Mouse (Mus musculus) lung, adult 2 months (tissue): ENCODE data around the gene Itpripl1. TPM values are rescaled to one million over a fixed set of nuclear protein-coding genes. Genes with fewer than 3 reads are reported as not detected.
"Not testable (repeated sequence)": the region's sequence is repeated elsewhere in the genome, so short reads cannot be mapped to it uniquely, and the experiment has no call there.

Source experiments
- DNase-seq: peaks from one replicate; pipeline ENCODE4 v3.0.0; 2022
- H3K4me1 ChIP-seq: fragments of 200-500 bp; 2 replicates; pipeline ENCODE4 v1.6.1; 2011; ENCODE audit warnings: low read length; ENCODE audit not compliant: control insufficient read depth, insufficient read depth
- H3K4me3 ChIP-seq: fragments of 200-500 bp; replicated peaks from 2 replicates; pipeline ENCODE3; 2011; ENCODE audit warnings: low read depth, mild to moderate bottlenecking, control low read depth, low read length; ENCODE audit errors: extremely low read depth
- CTCF ChIP-seq: fragments of 200-500 bp; IDR thresholded peaks from 2 replicates; pipeline ENCODE4 v1.5.1; 2011; ENCODE audit warnings: mild to moderate bottlenecking, low read length, control low read depth; ENCODE audit not compliant: insufficient read depth
- POLR2A ChIP-seq: fragments of 200-500 bp; IDR thresholded peaks from 2 replicates; pipeline ENCODE4 v1.6.1; 2011; ENCODE audit warnings: low read depth, mild to moderate bottlenecking, control low read depth, low read length, borderline replicate concordance; ENCODE audit errors: extremely low read depth
- WGBS: fragments of 180-500 bp; shearing (Covaris S2); methylation state at CpG from one replicate; pipeline ENCODE4 v1.1.7; 2018; 5-methylcytosine and 5-hydroxymethylcytosine counted together
- polyA plus RNA-seq: library from polyadenylated mRNA; depleted of rRNA; stranded (reverse); fragments of >200 nt; gene quantifications from 2 replicates; pipeline ENCODE4 v1.2.3, GENCODE M21; 2012; rRNA removed

Gene Itpripl1
- polyA plus RNA-seq, result 12.8 and 14.6 TPM in 2 replicates

- DNase-seq, result peak; percentile 86
- no peak for TF ChIP-seq CTCF
- peak; percentile 75; the same call in 1 of the 2 replicates for TF ChIP-seq POLR2A
- WGBS, result 3% methylated on average over 31 of the region's 31 CpGs
- Histone ChIP-seq H3K4me1 (peaks cover 3% of the 10 kb centered on the region; the same call in 1 of the 2 replicates), H3K4me3 (peak within 1 kb of the TSS; percentile 64)
Observed at GRCm38 (mm10) chr2:127143158-127144063, at the start of gene Itpripl1. Gene Itpripl1, minus strand, starts transcription at chr2:127143442.

- Histone ChIP-seq H3K4me3 (no peak overlapping the region), H3K4me1 (no peaks in the 10 kb centered on the region)
- TF ChIP-seq POLR2A (no peak), CTCF (no peak)
- no peak for DNase-seq
Observed at GRCm38 (mm10) chr2:127189574-127189973, 46.3 kb upstream of the Itpripl1 start.

GRCm38 (mm10) chr2:127182598-127183381 is 39.5 kb upstream of the Itpripl1 start:
- TF ChIP-seq CTCF (no peak), POLR2A (peak; percentile 58; the same call in 1 of the 2 replicates)
- Histone ChIP-seq H3K4me1 (no peaks in the 10 kb centered on the region), H3K4me3 (peak overlapping the region; percentile 98)
- DNase-seq, result peak; percentile 78
- WGBS, result 1% methylated on average over 17 of the region's 17 CpGs

- not testable (repeated sequence) for H3K4me1 ChIP-seq, H3K4me3 ChIP-seq, DNase-seq
- peak; percentile 20; the same call in 1 of the 2 replicates for TF ChIP-seq CTCF
- WGBS, result 9% methylated on average over 1 of the region's 1 CpGs
Observed at GRCm38 (mm10) chr2:127166261-127166660, 23.0 kb upstream of the Itpripl1 start.

- H3K4me3 ChIP-seq, result no peak overlapping the region
- no peak for DNase-seq
- TF ChIP-seq POLR2A, result no peak
- no peak for TF ChIP-seq CTCF
- WGBS, result 44% methylated on average over 4 of the region's 4 CpGs
- no peaks in the 10 kb centered on the region for H3K4me1 ChIP-seq
Observed at GRCm38 (mm10) chr2:127165675-127166074, 22.4 kb upstream of the Itpripl1 start.

- 81% methylated on average over 3 of the region's 3 CpGs for WGBS
- Histone ChIP-seq H3K4me3 (no peak overlapping the region), H3K4me1 (peaks cover 3% of the 10 kb centered on the region; the same call in 1 of the 2 replicates)
- DNase-seq, result no peak
- TF ChIP-seq CTCF (no peak), POLR2A (no peak)
Observed at GRCm38 (mm10) chr2:127145699-127146098, 2.5 kb upstream of the Itpripl1 start.

- peaks cover 6% of the 10 kb centered on the region; the same call in 1 of the 2 replicates for H3K4me1 ChIP-seq
- H3K4me3 ChIP-seq, result peak overlapping the region; percentile 64
- DNase-seq, result peak; percentile 22
- 12% methylated on average over 6 of the region's 6 CpGs for WGBS
- TF ChIP-seq POLR2A (no peak), CTCF (no peak)
Observed at GRCm38 (mm10) chr2:127142577-127143157, 575 bp downstream of the Itpripl1 start.

GRCm38 (mm10) chr2:127142031-127142430 is 1.2 kb downstream of the Itpripl1 start:
- 61% methylated on average over 10 of the region's 10 CpGs for WGBS
- peak overlapping the region; percentile 64 for H3K4me3 ChIP-seq
- H3K4me1 ChIP-seq, result peaks cover 9% of the 10 kb centered on the region; the same call in 1 of the 2 replicates
- no peak for DNase-seq
- TF ChIP-seq POLR2A (no peak), CTCF (no peak)

- no peak for TF ChIP-seq CTCF
- TF ChIP-seq POLR2A, result no peak
- Histone ChIP-seq H3K4me1 (peaks cover 12% of the 10 kb centered on the region), H3K4me3 (no peak overlapping the region)
- 98% methylated on average over 7 of the region's 7 CpGs for WGBS
- DNase-seq, result no peak
Observed at GRCm38 (mm10) chr2:127140011-127140410, 3.2 kb downstream of the Itpripl1 start.
